Mouse (Mus musculus): ENCODE measurements around the gene Tmem131.

DNA sequence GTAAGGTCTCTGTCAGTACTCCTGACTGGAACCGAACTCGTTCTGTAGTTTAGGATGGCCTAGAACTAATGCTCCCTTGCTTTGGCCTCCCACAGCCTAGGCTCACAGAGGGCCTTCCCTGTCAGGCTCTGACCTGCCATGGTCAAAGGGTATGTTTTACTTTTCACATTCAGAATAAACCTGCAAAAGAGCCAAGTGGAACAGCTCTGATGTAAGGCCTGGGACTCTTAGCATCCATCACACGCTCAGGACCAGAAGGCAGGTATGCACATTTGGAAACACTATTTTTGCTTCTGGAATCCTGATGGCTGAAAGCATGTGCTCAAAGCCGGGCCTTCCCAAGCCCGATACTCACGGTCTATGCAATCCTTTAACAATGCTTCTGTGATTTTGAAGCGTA, 131.7 kb downstream of the Tmem131 start:
- TF ChIP-seq POLR2A (IDR thresholded peaks at IDR 0.05; ENCODE audit: borderline replicate concordance, extremely low read depth, low read depth, low read length) (no peak), CTCF (IDR thresholded peaks at IDR 0.05; ENCODE audit: insufficient read depth, low read length) (no peak)
